Mouse (Mus musculus): ENCODE measurements at regions not wholly inside any gene's neighbourhood (a gene's known extent, or its start where the extent isn't known, plus 50 kb on each side); places are given as distances from the start of the nearest gene placed in this dataset.

- TF ChIP-seq NELFE (IDR thresholded peaks at IDR 0.05; ENCODE audit: low read depth, low read length) (no peak), GABPA (IDR thresholded peaks at IDR 0.05; ENCODE audit: insufficient replicate concordance, low read depth, low read length) (no peak), CHD1 (IDR thresholded peaks at IDR 0.05; ENCODE audit: low read depth, low read length) (no peak), MAX (IDR thresholded peaks at IDR 0.05; ENCODE audit: low read length) (no peak), SIN3A (IDR thresholded peaks at IDR 0.05; ENCODE audit: low read length) (no peak), CTCF (conservative IDR thresholded peaks at IDR 0.05 in 1 of 2, IDR thresholded peaks at IDR 0.05 in 1 of 2; ENCODE audit: low read depth in 2 of 2, low read length in 2 of 2) (no peak), POLR2A (IDR thresholded peaks at IDR 0.05; ENCODE audit: low read depth, low read length) (no peak), EP300 (IDR thresholded peaks at IDR 0.05; ENCODE audit: low read length) (no peak), USF2 (conservative IDR thresholded peaks at IDR 0.05; ENCODE audit: low read depth, low read length) (no peak), IRF4 (IDR thresholded peaks at IDR 0.05; ENCODE audit: low read depth, low read length) (no peak), USF1 (IDR thresholded peaks at IDR 0.05; ENCODE audit: low read depth, low read length) (no peak), NRF1 (IDR thresholded peaks at IDR 0.05; ENCODE audit: low read depth, low read length) (no peak)
These were observed 348.2 kb upstream of the Cdh4 start for GRCm38 (mm10) chr2:179093996-179094395.
